Mouse (Mus musculus): ENCODE results near the gene Chpf2.

Gene Chpf2

GRCm38 (mm10) chr5:24591268-24591721 lies 4.8 kb downstream of the Chpf2 start:
- peak; percentile 40 for DNase-seq (ENCODE audit: low spot score)

GRCm38 (mm10) chr5:24591796-24592470 lies 5.4 kb downstream of the Chpf2 start:
- DNase-seq (ENCODE audit: low spot score) = no peak

GRCm38 (mm10) chr5:24592471-24593160 lies 6.1 kb downstream of the Chpf2 start:
- no peak for DNase-seq (ENCODE audit: low spot score)

- no peak for DNase-seq (ENCODE audit: low spot score)
Observed at GRCm38 (mm10) chr5:24593230-24593629, 6.7 kb downstream of the Chpf2 start.

- DNase-seq (ENCODE audit: low spot score) = no peak
Observed at GRCm38 (mm10) chr5:24593928-24594327, 7.4 kb downstream of the Chpf2 start.

- no peak for DNase-seq (ENCODE audit: low spot score)
Observed at GRCm38 (mm10) chr5:24594346-24594745, 7.8 kb downstream of the Chpf2 start.

GRCm38 (mm10) chr5:24595261-24595660 lies 8.7 kb downstream of the Chpf2 start:
- no peak for DNase-seq (ENCODE audit: low spot score)

GRCm38 (mm10) chr5:24595786-24596380 lies 9.3 kb downstream of the Chpf2 start:
- peak; percentile 16 for DNase-seq (ENCODE audit: low spot score)

- peak; percentile 71 for DNase-seq (ENCODE audit: low spot score)
Observed at GRCm38 (mm10) chr5:24596519-24597171, 10.1 kb downstream of the Chpf2 start.

- DNase-seq (ENCODE audit: low spot score) = peak; percentile 94
Observed at GRCm38 (mm10) chr5:24597221-24597728, 10.7 kb downstream of the Chpf2 start.

- peak; percentile 14 for DNase-seq (ENCODE audit: low spot score)
Observed at GRCm38 (mm10) chr5:24597901-24598569, 11.5 kb downstream of the Chpf2 start.

- peak; percentile 75 for DNase-seq (ENCODE audit: low spot score)
Observed at GRCm38 (mm10) chr5:24598570-24599006, 12.0 kb downstream of the Chpf2 start.

GRCm38 (mm10) chr5:24599137-24599536 lies 12.6 kb downstream of the Chpf2 start:
- DNase-seq (ENCODE audit: low spot score) = no peak

GRCm38 (mm10) chr5:24600236-24600635 lies 13.7 kb downstream of the Chpf2 start:
- no peak for DNase-seq (ENCODE audit: low spot score)

GRCm38 (mm10) chr5:24601071-24601835 lies 14.7 kb downstream of the Chpf2 start:
- DNase-seq (ENCODE audit: low spot score) = no peak

- peak; percentile 77 for DNase-seq (ENCODE audit: low spot score)
Observed at GRCm38 (mm10) chr5:24601911-24602750, 15.6 kb downstream of the Chpf2 start.

- peak; percentile 95 for DNase-seq (ENCODE audit: low spot score)
Observed at GRCm38 (mm10) chr5:24602751-24603343, 16.3 kb downstream of the Chpf2 start.

GRCm38 (mm10) chr5:24603431-24604010 lies 17.0 kb downstream of the Chpf2 start:
- DNase-seq (ENCODE audit: low spot score) = peak; percentile 12

- no peak for DNase-seq (ENCODE audit: low spot score)
Observed at GRCm38 (mm10) chr5:24604080-24604655, 17.6 kb downstream of the Chpf2 start.
